Mouse (Mus musculus): ENCODE data around the gene Hoxa4. TPM values are rescaled to one million over a fixed set of nuclear protein-coding genes. Genes with fewer than 3 reads are reported as not detected.

Hoxa4 gene
- total and polyA plus RNA-seq, 3 experiments, result 0.99 to 6.3 (median 2.2) TPM

DNA sequence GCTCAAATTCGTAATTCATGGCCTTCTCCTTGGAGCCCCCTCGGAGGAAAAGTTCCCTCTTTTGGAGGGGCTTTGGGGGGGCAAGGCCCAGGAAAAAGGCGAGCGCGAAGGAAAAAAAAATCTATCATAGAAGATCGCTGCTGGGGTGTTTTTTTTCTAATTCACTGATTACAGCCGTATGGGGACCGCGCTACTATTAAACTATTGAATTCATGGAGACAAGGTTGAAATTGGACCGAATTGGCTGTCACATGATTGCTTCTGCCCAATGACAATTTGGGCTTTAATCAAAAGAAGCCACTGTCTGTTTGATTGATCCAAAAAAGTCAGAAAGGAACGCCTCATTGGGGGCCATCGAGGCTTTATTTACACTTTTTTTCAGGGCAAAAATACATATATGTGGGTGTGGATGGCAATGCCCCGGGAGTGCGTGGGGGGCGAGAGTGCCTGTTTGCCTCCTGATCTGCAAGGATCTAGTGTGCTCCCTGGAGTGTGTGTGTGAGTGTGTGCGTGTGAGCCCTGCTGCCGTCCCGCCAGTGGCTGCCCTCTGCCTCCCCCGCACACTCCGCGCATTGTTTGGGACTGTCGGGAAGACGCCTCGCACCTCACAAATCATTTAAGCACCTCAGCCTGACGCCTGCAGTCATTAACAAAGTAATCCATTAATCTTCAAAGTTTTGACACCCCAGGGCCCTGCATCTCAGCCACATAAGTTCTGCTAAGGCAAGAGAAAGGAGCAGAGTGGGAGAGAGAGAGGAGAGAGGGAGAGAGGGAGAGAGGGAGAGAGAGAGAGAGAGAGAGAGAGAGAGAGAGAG lies 26.7 kb downstream of the Hoxa4 start, which contains the start of gene Hoxa2:
Hoxa2 (minus strand) TSS at position 206 of the 815 bp plus-strand sequence.
- DNase-seq, result peak; percentile 69

DNA sequence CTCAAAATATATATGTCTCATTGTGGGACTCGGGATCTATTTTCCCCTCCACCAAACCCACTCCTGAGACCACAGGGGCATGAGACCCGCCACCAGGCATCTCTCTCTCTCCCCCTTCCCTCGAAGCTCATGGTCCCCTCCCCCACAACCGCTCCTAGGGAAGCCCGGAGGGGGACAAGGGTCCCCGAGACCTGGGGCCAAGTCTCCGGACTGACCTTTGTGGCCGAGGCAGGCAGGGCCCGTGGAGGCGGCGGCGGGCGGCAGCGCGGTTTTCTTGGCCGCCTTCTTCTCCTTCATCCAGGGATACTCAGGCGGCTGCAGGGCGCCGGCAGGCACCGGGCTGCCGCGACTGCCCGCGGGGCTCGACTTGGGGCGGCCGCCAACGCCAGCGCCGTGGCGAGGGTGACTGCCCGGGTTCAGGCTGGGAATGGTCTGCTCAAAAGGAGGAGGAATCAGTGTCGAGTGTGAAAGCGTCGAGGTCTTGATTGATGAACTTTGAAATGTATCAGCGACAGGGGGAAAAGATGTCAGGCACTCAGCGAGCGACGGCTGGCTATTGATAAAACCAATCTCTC lies 27.4 kb downstream of the Hoxa4 start:
- peak; percentile 65 for DNase-seq

DNA sequence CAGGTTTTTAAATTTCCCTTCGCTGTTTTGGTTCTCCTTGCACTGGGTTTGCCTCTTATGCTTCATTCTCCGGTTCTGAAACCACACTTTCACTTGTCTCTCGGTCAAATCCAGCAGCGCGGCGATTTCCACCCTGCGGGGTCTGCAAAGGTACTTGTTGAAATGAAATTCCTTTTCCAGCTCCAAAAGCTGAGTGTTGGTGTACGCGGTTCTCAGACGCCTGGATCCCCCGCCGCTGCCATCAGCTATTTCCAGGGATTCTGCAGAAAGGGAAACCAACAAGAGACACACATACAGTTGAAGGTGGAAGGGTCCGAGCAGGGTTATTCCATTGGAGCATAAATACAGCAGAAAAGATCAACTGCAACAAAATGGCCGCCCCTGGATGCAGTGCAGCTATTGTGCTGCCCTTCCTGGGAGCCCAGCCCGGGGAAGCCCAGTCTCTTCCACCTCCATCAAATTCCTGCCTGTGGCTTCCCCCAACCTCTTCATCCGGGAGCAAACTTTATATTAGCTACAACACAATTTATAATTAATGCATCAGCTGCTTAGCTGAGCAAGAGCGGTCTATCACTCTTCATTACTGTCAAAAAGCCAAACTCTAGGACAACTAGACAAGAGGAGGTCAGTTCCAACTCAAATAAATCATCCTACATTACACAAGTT lies 28.1 kb downstream of the Hoxa4 start:
- peak; percentile 55 for DNase-seq

DNA sequence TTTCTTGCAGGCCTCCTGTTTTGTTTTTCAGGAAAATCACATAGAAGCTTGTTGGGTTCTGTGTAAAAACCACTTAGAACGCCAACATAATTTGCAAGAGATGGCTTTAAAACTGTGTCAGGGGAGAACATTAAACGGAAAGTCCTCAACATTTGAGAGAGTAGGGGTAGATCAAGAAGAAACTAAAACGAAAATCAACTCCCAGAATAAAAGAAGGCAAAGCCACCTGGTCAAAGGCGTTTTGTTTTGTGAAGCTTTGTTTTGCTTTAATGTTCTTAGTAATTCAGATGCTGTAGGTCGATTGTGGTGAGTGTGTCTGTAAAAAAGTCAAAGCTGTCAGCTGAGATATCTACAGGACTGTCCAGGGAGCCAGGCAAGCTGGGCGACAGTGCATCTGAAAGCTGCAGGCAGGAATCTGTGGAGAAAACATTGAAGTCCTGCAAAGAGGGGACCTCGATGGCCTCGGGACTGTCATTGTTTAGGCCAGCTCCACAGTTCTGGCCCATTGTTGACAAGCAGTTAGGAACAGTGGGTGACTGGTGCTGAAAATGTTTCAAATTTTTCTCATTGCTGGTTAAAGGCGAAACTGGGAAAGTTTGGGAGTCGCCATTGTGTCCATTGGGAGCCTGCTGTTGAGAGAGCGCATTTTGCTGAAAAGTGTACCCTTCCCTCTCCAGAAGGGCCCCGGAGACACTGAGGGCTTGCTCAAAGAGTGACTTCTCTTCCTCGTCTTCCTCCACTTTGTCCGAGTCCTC lies 28.8 kb downstream of the Hoxa4 start:
- peak; percentile 48 for DNase-seq

DNA sequence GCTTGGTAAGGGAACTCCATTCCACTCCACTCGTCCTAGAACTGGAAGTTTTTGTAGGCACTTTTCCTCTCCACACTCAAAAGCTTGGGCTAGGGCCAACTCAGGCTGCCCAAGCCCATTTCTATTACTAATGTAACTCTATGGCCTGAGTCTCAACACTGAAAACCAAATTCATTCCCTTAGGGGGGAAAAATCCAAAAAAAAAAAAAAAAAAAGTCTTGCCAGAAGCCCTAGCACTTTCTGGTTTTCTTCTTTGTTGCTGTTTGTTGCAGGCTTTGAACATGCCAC lies 29.5 kb downstream of the Hoxa4 start:
- DNase-seq, result no peak

- DNase-seq, result peak; percentile 45
Observed at GRCm38 (mm10) chr6:52161336-52162092, 30.0 kb downstream of the Hoxa4 start.

GRCm38 (mm10) chr6:52160511-52161335 lies 30.8 kb downstream of the Hoxa4 start:
- DNase-seq, result peak; percentile 75

DNA sequence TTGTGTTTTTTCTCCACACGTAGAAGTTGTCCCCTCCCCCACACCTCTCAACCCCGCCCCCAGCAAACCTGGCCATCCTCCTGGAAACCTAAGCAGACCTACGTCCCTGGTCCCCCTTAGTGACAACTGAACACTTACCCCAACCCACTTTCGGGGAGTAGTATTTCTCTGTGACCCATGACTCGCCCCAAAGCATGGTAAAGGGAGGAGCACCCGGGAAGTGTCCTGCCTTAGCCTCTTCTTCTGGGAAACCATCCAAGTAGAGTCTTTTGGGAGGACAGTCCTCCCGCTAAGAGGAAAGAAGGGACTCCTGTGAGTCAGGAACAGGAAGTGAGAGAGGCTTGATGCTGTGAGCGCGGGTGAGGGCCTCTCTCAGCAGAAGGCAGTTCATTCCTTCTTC lies 31.6 kb downstream of the Hoxa4 start:
- DNase-seq, result peak; percentile 68

GRCm38 (mm10) chr6:52159164-52159761 lies 32.3 kb downstream of the Hoxa4 start:
- peak; percentile 70 for DNase-seq

- DNase-seq, result peak; percentile 93
Observed at GRCm38 (mm10) chr6:52158276-52159051, 33.1 kb downstream of the Hoxa4 start, which contains the start of gene Hoxa1. Gene Hoxa1, minus strand, starts transcription at chr6:52158317.

- DNase-seq, result no peak
Observed at GRCm38 (mm10) chr6:52157466-52158275, 33.9 kb downstream of the Hoxa4 start.

DNA sequence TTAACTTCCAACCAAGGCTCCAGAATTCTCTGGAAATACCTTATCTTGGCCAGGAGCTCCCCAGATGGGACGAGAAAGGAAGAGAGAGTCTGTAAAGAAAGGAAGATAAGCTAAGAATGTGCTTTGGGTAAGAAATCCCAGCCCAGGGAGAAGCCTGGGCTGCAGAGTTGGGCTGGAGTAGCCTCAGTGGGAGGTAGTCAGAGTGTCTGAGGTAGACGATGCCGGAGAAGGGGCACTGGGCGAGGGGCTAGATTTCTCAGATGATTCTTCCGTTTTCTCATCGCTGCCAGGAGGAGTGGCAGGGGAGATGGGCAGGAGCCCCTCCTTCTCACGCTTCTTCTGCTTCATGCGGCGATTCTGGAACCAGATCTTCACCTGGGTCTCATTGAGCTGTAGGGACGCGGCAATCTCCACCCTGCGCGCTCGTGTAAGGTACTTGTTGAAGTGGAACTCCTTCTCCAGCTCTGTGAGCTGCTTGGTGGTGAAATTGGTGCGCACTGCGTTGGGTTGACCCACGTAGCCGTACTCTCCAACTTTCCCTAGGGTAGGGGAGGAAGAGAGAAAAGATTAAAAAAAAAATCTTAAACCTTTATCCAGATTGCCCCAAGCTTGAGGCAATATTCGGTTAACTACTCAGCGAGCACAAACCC lies 34.9 kb downstream of the Hoxa4 start:
- DNase-seq, result no peak

- no peak for DNase-seq
Observed at GRCm38 (mm10) chr6:52155471-52155870, 36.1 kb downstream of the Hoxa4 start.

DNA sequence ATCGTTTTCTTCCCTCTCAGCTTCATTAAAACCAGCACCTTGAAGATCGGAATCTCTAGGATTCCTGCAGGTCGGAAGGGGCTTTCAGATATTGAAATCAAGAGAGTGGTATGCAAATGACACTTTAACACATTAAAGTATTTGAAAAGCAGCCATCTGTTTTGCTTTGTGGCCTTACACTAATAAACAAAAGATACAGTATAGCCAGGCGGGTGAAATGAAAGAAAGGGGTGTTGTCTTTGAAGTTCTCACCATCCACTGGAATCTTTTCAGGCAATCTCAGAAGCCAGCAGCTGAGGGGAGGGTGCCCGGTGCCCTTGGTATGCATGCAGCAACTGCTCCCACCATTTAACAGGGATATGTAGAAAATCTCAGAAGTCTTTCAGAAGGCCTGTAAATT lies 37.5 kb downstream of the Hoxa4 start:
- DNase-seq, result no peak

DNA sequence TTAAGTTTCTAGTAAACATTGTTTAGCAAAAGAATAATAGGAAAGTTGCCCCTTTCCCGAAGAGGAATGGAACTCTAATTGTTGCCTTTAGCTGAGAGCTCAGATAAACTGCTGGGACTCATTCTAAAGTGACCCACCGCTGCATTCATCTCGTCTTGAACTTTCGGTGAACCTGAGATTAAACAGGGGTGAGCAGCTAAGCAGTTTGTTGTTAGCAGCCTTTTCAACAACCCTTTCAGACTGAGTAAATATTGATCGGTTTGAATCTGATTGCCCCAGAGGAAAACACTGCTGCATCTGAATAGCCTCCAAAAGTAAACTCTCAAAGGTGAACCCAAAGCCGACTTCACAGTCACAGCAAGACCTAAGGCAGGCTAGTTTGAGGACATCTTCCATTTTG lies 38.3 kb downstream of the Hoxa4 start:
- DNase-seq, result no peak

GRCm38 (mm10) chr6:52152226-52153193 lies 39.0 kb downstream of the Hoxa4 start:
- DNase-seq, result no peak

GRCm38 (mm10) chr6:52151571-52151970 lies 40.0 kb downstream of the Hoxa4 start:
- no peak for DNase-seq
